Mouse (Mus musculus) liver, embryonic 16.5 days (tissue): ENCODE data around the gene Doc2b. TPM values are rescaled to one million over a fixed set of nuclear protein-coding genes. Genes with fewer than 3 reads are reported as not detected.
A peak's percentile ranks its signal among the peaks of the same experiment; 100 is the strongest.

ENCODE experiments used
- ATAC-seq: fragments of 200-750 bp; cut with Nextera tagmentation; 2 replicates; pipeline ENCODE4 v1.8.0; 2017; ENCODE audit warnings: low read depth, mild to moderate bottlenecking, moderate number of reproducible peaks, moderate library complexity
- H3K27ac ChIP-seq: fragments of 300-500 bp; sonication (generic); 2 replicates; pipeline ENCODE4 v1.5.1; 2014; ENCODE audit warnings: mild to moderate bottlenecking, low read length
- H3K27me3 ChIP-seq: fragments of 300-500 bp; sonication (generic); 2 replicates; pipeline ENCODE4 v1.6.1; 2014; ENCODE audit warnings: low read depth, low read length, mixed read lengths; ENCODE audit not compliant: control insufficient read depth, insufficient read depth
- H3K36me3 ChIP-seq: fragments of 300-500 bp; sonication (generic); 2 replicates; pipeline ENCODE4 v1.6.1; 2014; ENCODE audit warnings: mild to moderate bottlenecking; ENCODE audit not compliant: control insufficient read depth, insufficient read depth
- H3K4me1 ChIP-seq: fragments of 300-500 bp; sonication (generic); 2 replicates; pipeline ENCODE4 v1.6.1; 2014; ENCODE audit warnings: low read depth, low read length, mixed read lengths; ENCODE audit not compliant: control insufficient read depth
- H3K4me2 ChIP-seq: fragments of 300-500 bp; sonication (generic); 2 replicates; pipeline ENCODE4 v1.6.1; 2014; ENCODE audit warnings: low read depth, low read length, mixed read lengths
- H3K4me3 ChIP-seq: fragments of 300-500 bp; sonication (generic); 2 replicates; pipeline ENCODE4 v1.5.1; 2014; ENCODE audit warnings: low read depth, mild to moderate bottlenecking, low read length
- H3K9ac ChIP-seq: fragments of 300-500 bp; sonication (generic); 2 replicates; pipeline ENCODE4 v1.6.1; 2014; ENCODE audit warnings: low read depth, low read length
- H3K9me3 ChIP-seq: fragments of 300-500 bp; sonication (generic); replicated peaks from 2 replicates; pipeline ENCODE4 v1.6.1; 2016; ENCODE audit warnings: low read length; ENCODE audit not compliant: control insufficient read depth
- WGBS: fragments of 180-500 bp; shearing (Covaris S2); extraction: QIAGEN DNeasy Blood & Tissue Kit; methylation state at CpG from one replicate; pipeline ENCODE4 v1.1.7; 2014; ENCODE audit not compliant: insufficient replicate concordance; 5-methylcytosine and 5-hydroxymethylcytosine counted together
- polyA plus RNA-seq: library from polyadenylated mRNA; unstranded; fragments of >200 nt; fragmentation: Nextera tagmentation; extraction: Ambion mirVana; gene quantifications from 2 replicates; pipeline ENCODE4 v1.2.1, GENCODE M21; 2015

The Doc2b gene
- polyA plus RNA-seq, 1 experiment from 2014 or later, result 0.04 TPM

DNA sequence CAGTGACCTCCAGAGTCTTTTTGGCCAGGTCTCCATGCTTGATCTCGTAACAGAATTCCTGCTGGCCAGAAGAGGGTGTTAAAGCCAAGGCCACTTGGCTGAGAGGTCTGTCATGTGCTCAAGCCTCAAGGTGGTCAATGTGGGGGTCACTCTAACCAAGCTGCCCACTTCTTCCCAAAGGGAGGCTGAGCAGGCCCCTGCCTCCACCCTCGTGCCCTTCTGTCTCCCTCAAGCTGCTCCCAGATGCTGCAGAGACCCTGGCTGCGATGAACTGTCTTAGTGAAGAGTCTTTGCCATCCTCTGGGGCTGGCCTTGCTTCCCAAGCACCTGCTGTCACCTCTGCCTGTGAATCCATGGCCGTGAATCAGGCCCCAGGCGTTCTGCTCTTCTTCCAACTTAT lies 23.3 kb downstream of the Doc2b start:
- ATAC-seq, result no peak
- Histone ChIP-seq H3K27me3 (no peaks in the 10 kb centered on the region), H3K36me3 (0 out of 2 replicates have a peak, but pooled peaks cover 2% of the 10 kb centered on the region), H3K4me2 (no peak overlapping the region), H3K9ac (no peak overlapping the region), H3K27ac (no peak overlapping the region), H3K4me1 (peaks cover 4% of the 10 kb centered on the region; the same call in 1 of the 2 replicates), H3K9me3 (no peaks in the 10 kb centered on the region), H3K4me3 (no peak overlapping the region)
- WGBS, result 50% methylated on average over 5 of the region's 5 CpGs

DNA sequence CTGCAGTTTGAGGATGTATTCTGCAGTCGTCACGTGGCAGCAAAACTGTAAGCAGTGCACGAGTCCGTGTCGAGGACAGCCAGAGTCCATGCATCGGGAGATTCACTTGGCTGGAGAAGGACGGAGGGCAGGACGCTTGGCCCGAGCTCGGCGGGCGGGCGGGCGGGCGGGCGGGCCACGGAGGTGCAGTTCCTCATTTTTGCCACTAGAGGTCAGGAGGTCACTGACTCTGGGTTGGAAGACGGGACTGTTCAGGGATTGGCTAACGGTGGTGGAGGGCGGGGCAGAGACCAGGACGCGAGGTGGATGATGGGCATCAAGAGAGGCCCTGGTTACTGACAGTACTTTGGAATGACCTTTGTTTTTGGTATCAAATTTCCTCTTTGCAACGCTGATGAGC lies 26.6 kb downstream of the Doc2b start:
- under 1% methylated on average over 23 of the region's 23 CpGs for WGBS
- H3K4me1 ChIP-seq, result peaks cover 4% of the 10 kb centered on the region; the same call in 1 of the 2 replicates
- no peak overlapping the region for H3K27ac ChIP-seq
- H3K9me3 ChIP-seq, result no peaks in the 10 kb centered on the region
- peaks cover 14% of the 10 kb centered on the region for H3K36me3 ChIP-seq
- H3K4me3 ChIP-seq, result peak overlapping the region; percentile 4; the same call in 1 of the 2 replicates
- H3K4me2 ChIP-seq, result peak overlapping the region; percentile 51
- no peaks in the 10 kb centered on the region for H3K27me3 ChIP-seq
- no peak overlapping the region; the same call in 1 of the 2 replicates for H3K9ac ChIP-seq
- ATAC-seq, result peak; percentile 95

DNA sequence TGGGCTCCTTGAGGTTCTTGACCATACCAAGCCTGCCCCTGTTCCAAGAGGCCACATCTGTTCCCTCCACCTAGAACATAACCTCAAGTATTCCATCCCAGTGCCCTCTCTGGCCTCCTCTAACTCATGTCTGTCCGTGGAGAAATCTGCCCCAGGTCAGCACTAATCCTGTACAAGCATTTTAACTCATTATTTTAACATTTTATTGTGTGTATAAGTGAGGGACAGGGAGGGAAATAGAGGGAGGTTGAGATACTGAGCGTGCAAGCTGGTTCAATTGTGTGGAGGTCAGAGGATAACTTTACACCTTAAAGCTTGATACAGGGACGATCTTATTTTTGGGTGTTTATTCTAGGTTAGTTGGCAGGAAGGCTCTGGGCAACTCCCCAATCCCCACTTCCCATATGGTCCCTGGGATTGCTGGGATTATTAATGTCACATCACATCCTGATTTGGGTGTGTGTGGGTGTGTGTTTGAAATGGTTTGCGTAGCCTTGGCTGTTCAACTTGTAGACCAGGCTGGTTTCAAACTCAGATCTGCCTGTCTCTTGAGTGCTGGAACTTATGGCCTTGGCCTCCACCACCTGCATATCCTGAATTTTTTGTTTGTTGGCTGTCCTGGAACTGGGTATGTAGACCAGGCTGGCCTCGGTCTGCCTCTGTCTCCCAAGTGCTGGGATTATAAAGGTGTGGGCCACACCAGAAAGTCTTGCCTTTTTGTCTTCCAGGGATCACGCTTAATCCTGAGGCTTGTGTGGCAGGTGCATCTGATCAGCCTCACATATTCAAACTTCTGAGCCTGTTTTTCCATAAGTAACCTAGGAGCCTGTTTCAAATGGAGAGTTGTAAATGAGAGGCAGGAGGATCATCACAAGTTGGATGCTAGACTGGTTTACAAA lies 27.5 kb downstream of the Doc2b start:
- H3K9ac ChIP-seq, result no peak overlapping the region
- ATAC-seq, result no peak
- no peak overlapping the region for H3K27ac ChIP-seq
- no peaks in the 10 kb centered on the region for H3K9me3 ChIP-seq
- peak overlapping the region; percentile 51 for H3K4me2 ChIP-seq
- no peaks in the 10 kb centered on the region for H3K27me3 ChIP-seq
- peaks cover 4% of the 10 kb centered on the region; the same call in 1 of the 2 replicates for H3K4me1 ChIP-seq
- no peak overlapping the region; the same call in 1 of the 2 replicates for H3K4me3 ChIP-seq
- WGBS, result 62% methylated on average over 6 of the region's 6 CpGs
- peaks cover 14% of the 10 kb centered on the region for H3K36me3 ChIP-seq

DNA sequence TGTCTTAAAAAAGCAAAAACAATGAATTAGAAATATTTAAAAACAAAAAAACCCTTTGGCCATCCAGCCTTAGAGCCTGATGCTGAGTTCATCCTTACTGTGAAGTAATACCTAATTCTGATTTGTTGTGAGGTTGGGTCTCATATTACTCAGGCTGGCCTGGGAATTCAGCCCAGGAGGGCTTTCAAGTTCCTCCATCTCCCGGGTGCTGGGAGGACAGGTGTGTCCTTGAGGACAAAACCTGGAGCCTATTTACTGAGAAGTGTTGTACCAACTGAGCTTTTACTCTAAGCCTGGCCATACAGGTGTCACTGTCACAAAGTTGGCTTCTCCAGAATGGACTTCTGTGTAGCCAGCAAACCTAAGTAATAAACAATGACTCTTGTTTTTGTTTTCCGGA lies 28.8 kb downstream of the Doc2b start:
- ATAC-seq, result no peak
- WGBS, result 69% methylated on average over 2 of the region's 2 CpGs

DNA sequence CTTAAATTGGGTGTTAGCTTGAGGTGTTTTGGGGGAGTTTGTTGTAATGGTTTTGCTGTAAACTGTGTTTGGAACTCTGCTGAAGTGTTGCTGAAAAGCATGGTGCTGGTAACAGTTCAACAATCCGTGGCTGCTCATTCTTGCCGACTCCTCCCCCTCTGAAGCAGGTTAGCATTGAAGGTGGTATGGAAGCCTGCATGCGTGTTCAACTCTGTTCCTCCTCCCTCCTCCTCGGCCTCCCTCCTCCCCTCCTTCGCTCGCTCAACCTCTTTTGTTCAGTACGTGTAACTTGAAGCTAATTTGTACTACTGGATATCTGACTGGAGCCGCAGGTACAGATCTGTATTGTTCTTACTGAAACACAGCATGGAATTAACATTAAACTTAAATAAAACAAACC lies 30.7 kb downstream of the Doc2b start:
- H3K4me2 ChIP-seq, result no peak overlapping the region
- H3K36me3 ChIP-seq, result peaks cover 17% of the 10 kb centered on the region
- H3K9me3 ChIP-seq, result no peaks in the 10 kb centered on the region
- H3K4me1 ChIP-seq, result peaks cover 4% of the 10 kb centered on the region; the same call in 1 of the 2 replicates
- H3K4me3 ChIP-seq, result no peak overlapping the region
- H3K9ac ChIP-seq, result no peak overlapping the region
- ATAC-seq, result no peak
- H3K27me3 ChIP-seq, result no peaks in the 10 kb centered on the region
- H3K27ac ChIP-seq, result no peak overlapping the region
- 81% methylated on average over 8 of the region's 8 CpGs for WGBS

More for the DNA sequence above, 28.8 kb downstream of the Doc2b start:
- Histone ChIP-seq H3K36me3 (peaks cover 14% of the 10 kb centered on the region), H3K4me1 (peaks cover 4% of the 10 kb centered on the region; the same call in 1 of the 2 replicates), H3K9ac (no peak overlapping the region), H3K27ac (no peak overlapping the region), H3K27me3 (no peaks in the 10 kb centered on the region), H3K4me3 (no peak overlapping the region), H3K9me3 (no peaks in the 10 kb centered on the region), H3K4me2 (no peak overlapping the region)

DNA sequence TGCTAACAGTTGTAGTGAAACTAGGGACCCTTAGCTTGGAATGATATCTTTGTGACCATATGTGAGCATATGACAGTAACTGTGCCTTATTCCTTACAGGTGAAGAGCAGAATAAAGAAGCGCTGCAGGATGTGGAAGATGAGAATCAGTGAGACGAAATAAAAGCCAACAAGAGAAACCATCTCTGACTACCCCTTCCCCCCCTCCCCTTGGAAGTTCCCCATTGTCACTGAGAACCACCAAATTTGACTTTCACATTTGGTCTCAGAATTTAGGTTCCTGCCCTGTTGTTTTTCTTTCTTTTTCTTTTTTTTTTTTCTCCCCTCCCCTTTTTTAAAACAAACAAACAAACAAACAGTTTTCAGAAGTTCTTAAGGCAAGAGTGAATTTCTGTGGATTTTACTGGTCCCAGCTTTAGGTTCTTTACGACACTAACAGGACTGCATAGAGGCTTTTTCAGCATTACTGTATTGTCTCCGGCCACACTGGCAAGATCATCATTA lies 31.3 kb downstream of the Doc2b start:
- H3K36me3 ChIP-seq, result peaks cover 17% of the 10 kb centered on the region
- H3K4me2 ChIP-seq, result no peak overlapping the region
- no peak overlapping the region for H3K4me3 ChIP-seq
- no peak overlapping the region for H3K27ac ChIP-seq
- ATAC-seq, result no peak
- no peaks in the 10 kb centered on the region for H3K27me3 ChIP-seq
- no peak overlapping the region for H3K9ac ChIP-seq
- WGBS, result 80% methylated on average over 4 of the region's 4 CpGs
- H3K4me1 ChIP-seq, result peaks cover 4% of the 10 kb centered on the region; the same call in 1 of the 2 replicates
- no peaks in the 10 kb centered on the region for H3K9me3 ChIP-seq

DNA sequence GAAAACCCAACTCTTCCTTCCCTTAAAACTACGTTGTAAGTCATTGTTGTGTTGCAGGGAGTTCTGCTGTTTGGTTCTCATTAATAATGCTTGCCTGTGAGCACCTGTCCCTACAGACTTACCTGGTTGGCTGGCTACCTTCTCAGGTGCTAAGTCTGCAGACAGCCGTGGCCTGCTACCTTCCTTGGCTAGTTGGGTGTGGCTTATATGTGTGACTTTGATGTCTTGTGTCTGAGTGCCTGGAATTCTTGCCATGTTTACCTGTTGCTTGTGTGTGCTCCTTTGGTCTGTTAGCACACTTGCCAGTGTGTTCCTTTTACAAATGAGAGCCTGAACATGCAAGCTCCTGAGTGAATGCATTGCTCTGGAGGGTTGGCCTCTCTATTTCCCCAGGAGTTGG lies 33.1 kb downstream of the Doc2b start:
- Histone ChIP-seq H3K36me3 (peaks cover 20% of the 10 kb centered on the region), H3K27ac (no peak overlapping the region)
- 67% methylated on average over 2 of the region's 2 CpGs for WGBS

DNA sequence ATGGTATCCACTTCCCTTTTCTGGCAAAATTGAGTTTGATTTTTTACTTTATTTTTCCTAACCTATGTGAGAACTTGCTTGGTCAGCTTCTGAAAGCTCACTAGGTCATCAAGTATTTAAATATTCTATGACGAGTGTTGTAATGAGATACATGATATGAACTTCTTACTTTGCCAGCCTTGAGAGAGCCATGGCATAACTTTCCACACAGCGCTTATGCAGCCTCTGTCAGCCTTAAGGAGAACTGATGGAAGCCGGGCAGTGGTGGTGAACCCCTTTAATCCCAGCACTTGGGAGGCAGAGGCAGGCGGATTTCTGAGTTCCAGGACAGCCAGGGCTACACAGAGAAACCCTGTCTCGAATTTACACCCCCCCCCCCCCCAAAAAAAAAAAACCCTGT lies 35.1 kb downstream of the Doc2b start:
- no peak for ATAC-seq
- 83% methylated on average over 5 of the region's 5 CpGs for whole genome bisulfite sequencing
- peaks cover 25% of the 10 kb centered on the region for H3K36me3 ChIP-seq
- H3K9ac ChIP-seq, result no peak overlapping the region
- no peak overlapping the region for H3K27ac ChIP-seq
- H3K4me3 ChIP-seq, result no peak overlapping the region
- no peaks in the 10 kb centered on the region for H3K27me3 ChIP-seq
- H3K9me3 ChIP-seq, result no peaks in the 10 kb centered on the region
- no peaks in the 10 kb centered on the region for H3K4me1 ChIP-seq
- no peak overlapping the region for H3K4me2 ChIP-seq

More for the DNA sequence above, 33.1 kb downstream of the Doc2b start:
- Histone ChIP-seq H3K4me2 (no peak overlapping the region), H3K9me3 (no peaks in the 10 kb centered on the region), H3K9ac (no peak overlapping the region), H3K4me1 (no peaks in the 10 kb centered on the region), H3K4me3 (no peak overlapping the region), H3K27me3 (no peaks in the 10 kb centered on the region)
- no peak for ATAC-seq

DNA sequence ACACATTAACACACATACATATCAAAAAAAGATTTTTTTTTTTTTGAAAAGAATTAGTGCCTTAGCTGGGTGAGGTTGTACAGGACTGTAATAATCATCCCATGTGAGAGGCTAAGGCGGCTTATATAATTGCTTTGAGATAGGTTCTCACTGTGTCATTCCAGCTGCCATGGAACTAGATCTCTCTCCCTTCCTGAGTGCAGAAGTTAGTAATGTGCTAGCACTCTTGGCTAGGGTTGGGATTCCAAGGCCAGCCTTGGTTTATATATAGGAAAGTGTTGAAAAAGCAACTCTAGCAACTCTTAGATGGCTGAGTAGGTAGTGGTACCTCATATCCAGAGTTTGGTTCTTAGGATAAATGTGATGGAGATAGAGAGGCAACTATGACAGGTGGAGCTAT lies 37.3 kb downstream of the Doc2b start:
- no peak for ATAC-seq
- Histone ChIP-seq H3K4me3 (no peak overlapping the region), H3K9me3 (no peaks in the 10 kb centered on the region), H3K4me2 (no peak overlapping the region), H3K27ac (no peak overlapping the region), H3K4me1 (no peaks in the 10 kb centered on the region), H3K9ac (no peak overlapping the region), H3K36me3 (peaks cover 18% of the 10 kb centered on the region), H3K27me3 (no peaks in the 10 kb centered on the region)
- WGBS, result 94% methylated on average over 1 of the region's 1 CpGs
